Comparison of ENCODE assay signal across 8 mouse cellular contexts in the genomic region with DNA sequence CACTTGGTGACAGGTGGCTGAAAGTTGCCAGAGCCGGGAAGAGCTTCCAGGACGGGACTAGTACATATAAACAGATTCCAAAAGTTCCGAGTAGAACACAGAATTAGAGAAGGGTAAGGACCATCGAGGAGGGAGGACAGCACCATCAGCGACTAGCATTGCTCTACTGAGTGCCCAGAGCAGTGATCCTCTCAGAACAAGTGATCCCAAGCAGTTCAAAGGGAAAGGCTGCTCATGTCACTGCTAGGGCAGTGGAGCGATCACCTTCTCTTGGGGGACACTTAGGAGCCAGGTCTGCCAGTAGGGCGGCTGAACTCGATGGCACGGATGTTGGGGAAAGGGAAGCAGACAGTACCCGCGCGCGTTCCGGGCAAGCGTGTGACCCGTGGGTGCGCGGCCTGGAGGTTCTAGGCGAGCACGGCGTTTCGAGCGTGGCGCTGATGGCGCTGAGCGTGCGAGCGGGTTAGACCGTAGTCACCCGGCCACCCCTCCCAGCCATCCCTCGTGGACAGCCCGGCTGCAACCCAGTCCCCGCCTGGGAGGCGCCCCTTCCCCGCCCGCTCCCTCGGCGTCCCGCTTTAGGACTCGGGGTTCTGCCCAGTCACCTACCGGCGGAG. TPM values are rescaled to one million over a fixed set of nuclear protein-coding genes. Genes with fewer than 3 reads are reported as not detected.
A peak's percentile ranks its signal among the peaks of the same experiment; 100 is the strongest.
DNase-seq lines count a peak whose midpoint lies in the region; ATAC-seq and TF ChIP-seq lines count a peak whose summit lies in the region.

No protein-coding gene starts in this region.

- H3K79me2 ChIP-seq in C2C12 (ENCODE audit: control insufficient read depth, insufficient read depth): peaks cover 52% of the 10 kb centered on the region

- peak overlapping the region; percentile 87 for H3K4me2 ChIP-seq in forebrain, embryonic 14.5 days (ENCODE audit: low read length)
- H3K4me2 ChIP-seq in liver, embryonic 16.5 days (ENCODE audit: low read depth, low read length): peak overlapping the region; percentile 95

- H3K9me3 ChIP-seq in erythroblast, embryonic 14.5 days (ENCODE audit: control insufficient read depth, low read length): no peaks in the 10 kb centered on the region
- H3K9me3 ChIP-seq in forebrain, embryonic 14.5 days (replicated peaks; ENCODE audit: control insufficient read depth, low read length): no peaks in the 10 kb centered on the region
- H3K9me3 ChIP-seq in liver, embryonic 16.5 days (replicated peaks; ENCODE audit: control insufficient read depth, low read length): no peaks in the 10 kb centered on the region

- WGBS in forebrain, embryonic 14.5 days: under 1% methylated on average over 42 of the region's 42 CpGs
- WGBS in liver, embryonic 16.5 days (ENCODE audit: insufficient replicate concordance): 1% methylated on average over 31 of the region's 42 CpGs

- H3K79me3 ChIP-seq in C2C12 (ENCODE audit: low read depth): peaks cover 51% of the 10 kb centered on the region

- DNase-seq in forebrain, embryonic 14.5 days (ENCODE audit: low spot score): peak; percentile 41
- no peak for DNase-seq in thymus, postnatal 36 days
- DNase-seq in layer of hippocampus, postnatal 10 days (ENCODE audit: low spot score in 2 of 2): no peak

- peaks cover 12% of the 10 kb centered on the region for H3K27me3 ChIP-seq in erythroblast, embryonic 14.5 days (ENCODE audit: control insufficient read depth)
- H3K27me3 ChIP-seq in C2C12 (ENCODE audit: control insufficient read depth, insufficient read depth, insufficient read length): no peaks in the 10 kb centered on the region
- H3K27me3 ChIP-seq in forebrain, embryonic 14.5 days (replicated peaks; ENCODE audit: control insufficient read depth, insufficient read depth, low read length): no peaks in the 10 kb centered on the region
- H3K27me3 ChIP-seq in liver, embryonic 16.5 days (ENCODE audit: control insufficient read depth, insufficient read depth, low read depth, low read length): no peaks in the 10 kb centered on the region

- peak overlapping the region; percentile 66 for H3ac ChIP-seq in C2C12 (ENCODE audit: control insufficient read depth, insufficient read length, low read depth)

- H3K4me1 ChIP-seq in erythroblast, embryonic 14.5 days (ENCODE audit: control insufficient read depth): peaks cover 27% of the 10 kb centered on the region
- peaks cover 32% of the 10 kb centered on the region for H3K4me1 ChIP-seq in forebrain, embryonic 14.5 days (ENCODE audit: control insufficient read depth, insufficient read depth, low read length)
- peaks cover 13% of the 10 kb centered on the region for H3K4me1 ChIP-seq in liver, embryonic 16.5 days (ENCODE audit: control insufficient read depth, low read depth, low read length)

- peak overlapping the region; percentile 88 for H3K27ac ChIP-seq in forebrain, embryonic 14.5 days (ENCODE audit: low read depth, low read length)
- peak overlapping the region; percentile 60 for H3K27ac ChIP-seq in liver, embryonic 16.5 days (ENCODE audit: low read length)

- peak overlapping the region; percentile 71 for H3K4me3 ChIP-seq in erythroblast, embryonic 14.5 days (replicated peaks)
- H3K4me3 ChIP-seq in C2C12 (ENCODE audit: insufficient read depth, poor library complexity, severe bottlenecking): peak overlapping the region; percentile 74
- H3K4me3 ChIP-seq in forebrain, embryonic 14.5 days (ENCODE audit: low read depth, low read length): peak overlapping the region; percentile 66
- H3K4me3 ChIP-seq in liver, embryonic 16.5 days (ENCODE audit: low read depth, low read length): peak overlapping the region; percentile 67

- ATAC-seq in erythroblast, adult 5-6 weeks (replicated peaks; ENCODE audit: low FRiP score, poor library complexity, severe bottlenecking): no peak
- ATAC-seq in forebrain, embryonic 14.5 days: no peak; the same call in 1 of the 2 replicates
- no peak for ATAC-seq in liver, embryonic 16.5 days (ENCODE audit: low read depth)
- ATAC-seq in erythroid progenitor cell, adult 5-6 weeks (replicated peaks; ENCODE audit: low FRiP score, poor library complexity, severe bottlenecking): no peak

- no peak for TF ChIP-seq CTCF in C2C12 (IDR thresholded peaks at IDR 0.05; ENCODE audit: control insufficient read depth, insufficient read depth, insufficient read length)

- H3K36me3 ChIP-seq in erythroblast, embryonic 14.5 days (ENCODE audit: control insufficient read depth): no peaks in the 10 kb centered on the region
- H3K36me3 ChIP-seq in C2C12 (ENCODE audit: control insufficient read depth, insufficient read depth): peaks cover 21% of the 10 kb centered on the region
- no peaks in the 10 kb centered on the region for H3K36me3 ChIP-seq in forebrain, embryonic 14.5 days (ENCODE audit: control insufficient read depth, insufficient read depth, low read length)
- H3K36me3 ChIP-seq in liver, embryonic 16.5 days (ENCODE audit: control insufficient read depth, insufficient read depth): no peaks in the 10 kb centered on the region

- peak overlapping the region; percentile 79 for H3K9ac ChIP-seq in forebrain, embryonic 14.5 days (ENCODE audit: low read length)
- H3K9ac ChIP-seq in liver, embryonic 16.5 days (ENCODE audit: low read depth, low read length): peak overlapping the region; percentile 60

TF ChIP-seq in C2C12, 6 proteins besides CTCF, POLR2A, EP300 and RAD21:
- TF ChIP-seq FOSL1 (IDR thresholded peaks at IDR 0.05; ENCODE audit: insufficient read depth, low read length, poor library complexity, severe bottlenecking) (no peak), USF1 (IDR thresholded peaks at IDR 0.05; ENCODE audit: low read depth) (no peak), MAX (IDR thresholded peaks at IDR 0.05) (no peak)
TF ChIP-seq in C2C12: peak in this region for 0.

RNA-seq across cellular contexts. Expression of gene Map3k14, which starts 0.4 kb away (rescaled TPM):
- polyA plus RNA-seq in erythroblast, embryonic 14.5 days (2012): 0.01 and 0.04 TPM in 2 replicates
- total RNA-seq in erythroblast, adult 5-6 weeks (2015; ENCODE audit: low replicate concordance): 1.5 and 2.7 TPM in 2 replicates
- total RNA-seq in erythroblast, adult 5-6 weeks (2017; ENCODE audit: low replicate concordance): 2.8 and 4.3 TPM in 2 replicates
- 9.7 TPM for polyA plus RNA-seq in C2C12 (2012; fragmentation: generic; extraction: Trizol)
- 1.7 and 2.7 TPM in 2 replicates for polyA plus RNA-seq in forebrain, embryonic 14.5 days (2014; fragmentation: Nextera tagmentation; extraction: Ambion mirVana)
- 0.56 and 0.64 TPM in 2 replicates for polyA plus RNA-seq in liver, embryonic 16.5 days (2015; fragmentation: Nextera tagmentation; extraction: Ambion mirVana)
- total RNA-seq in erythroid progenitor cell, adult 5-6 weeks (2015; ENCODE audit: low replicate concordance): 2.9 and 3.8 TPM in 2 replicates
- 0.51 and 3.8 TPM in 2 replicates for total RNA-seq in erythroid progenitor cell, adult 5-6 weeks (2017; ENCODE audit: low replicate concordance)
- 1 to 10 TPM; 3.7 to 3.8 TPM for total RNA-seq in layer of hippocampus, postnatal 10 days (2021)

RNA-seq across cellular contexts. Expression of gene Spata32, which starts 48.6 kb away (rescaled TPM):
- not detected in 2 replicates for polyA plus RNA-seq in erythroblast, embryonic 14.5 days (2012)
- not detected in 2 replicates for total RNA-seq in erythroblast, adult 5-6 weeks (2015; ENCODE audit: low replicate concordance)
- total RNA-seq in erythroblast, adult 5-6 weeks (2017; ENCODE audit: low replicate concordance): not detected in 2 replicates
- polyA plus RNA-seq in C2C12 (2012; fragmentation: generic; extraction: Trizol): not detected
- polyA plus RNA-seq in forebrain, embryonic 14.5 days (2014; fragmentation: Nextera tagmentation; extraction: Ambion mirVana): not detected in 2 replicates
- not detected in 2 replicates for polyA plus RNA-seq in liver, embryonic 16.5 days (2015; fragmentation: Nextera tagmentation; extraction: Ambion mirVana)
- total RNA-seq in erythroid progenitor cell, adult 5-6 weeks (2015; ENCODE audit: low replicate concordance): not detected in 2 replicates
- total RNA-seq in erythroid progenitor cell, adult 5-6 weeks (2017; ENCODE audit: low replicate concordance): not detected in 2 replicates
- total RNA-seq in layer of hippocampus, postnatal 10 days (2021): 1 to 10 TPM; 1.3 to 1.4 TPM

RNA-seq across cellular contexts. Expression of gene 1700023F06Rik, which starts 58.5 kb away (rescaled TPM):
- not detected in 2 replicates for polyA plus RNA-seq in erythroblast, embryonic 14.5 days (2012)
- not detected in 2 replicates for total RNA-seq in erythroblast, adult 5-6 weeks (2015; ENCODE audit: low replicate concordance)
- not detected in 2 replicates for total RNA-seq in erythroblast, adult 5-6 weeks (2017; ENCODE audit: low replicate concordance)
- polyA plus RNA-seq in C2C12 (2012; fragmentation: generic; extraction: Trizol): 0.02 TPM
- 0.78 and 1.2 TPM in 2 replicates for polyA plus RNA-seq in forebrain, embryonic 14.5 days (2014; fragmentation: Nextera tagmentation; extraction: Ambion mirVana)
- not detected in 2 replicates for polyA plus RNA-seq in liver, embryonic 16.5 days (2015; fragmentation: Nextera tagmentation; extraction: Ambion mirVana)
- total RNA-seq in erythroid progenitor cell, adult 5-6 weeks (2015; ENCODE audit: low replicate concordance): 6.3 TPM in 1 of 2 replicates, not detected in the other
- total RNA-seq in erythroid progenitor cell, adult 5-6 weeks (2017; ENCODE audit: low replicate concordance): not detected in 2 replicates
- 1 to 10 TPM; 1.8 TPM for total RNA-seq in layer of hippocampus, postnatal 10 days (2021)
